Mouse (Mus musculus) layer of hippocampus, adult 9-11 months (tissue): ENCODE results near the gene Fam69b.

Source experiments
- DNase-seq: peaks from one replicate; pipeline ENCODE4 v3.0.0; 2022

Fam69b gene

GRCm38 (mm10) chr2:26627921-26628739 lies at the start of gene Fam69b:
Gene Fam69b (plus strand): TSS chr2:26628457.
- DNase-seq, result peak; percentile 90

- no peak for DNase-seq
Observed at GRCm38 (mm10) chr2:26579714-26580113, 48.5 kb upstream of the Fam69b start, which contains the start of gene Egfl7. Gene Egfl7 (plus strand): TSS chr2:26580014.

GRCm38 (mm10) chr2:26580751-26581150 lies 47.5 kb upstream of the Fam69b start:
- no peak for DNase-seq

GRCm38 (mm10) chr2:26582203-26582602 lies 46.1 kb upstream of the Fam69b start:
- DNase-seq, result no peak

- no peak for DNase-seq
Observed at GRCm38 (mm10) chr2:26582741-26583140, 45.5 kb upstream of the Fam69b start.

GRCm38 (mm10) chr2:26583640-26584039 lies 44.6 kb upstream of the Fam69b start:
- no peak for DNase-seq

- DNase-seq, result no peak
Observed at GRCm38 (mm10) chr2:26585713-26586112, 42.5 kb upstream of the Fam69b start.

GRCm38 (mm10) chr2:26586294-26587043 lies 41.8 kb upstream of the Fam69b start, which contains the start of gene Gm20532:
Gene Gm20532 (plus strand): TSS chr2:26586639.
- peak; percentile 38 for DNase-seq

GRCm38 (mm10) chr2:26587044-26587405 lies 41.2 kb upstream of the Fam69b start:
- DNase-seq, result no peak

GRCm38 (mm10) chr2:26588573-26588972 lies 39.7 kb upstream of the Fam69b start:
- no peak for DNase-seq

- DNase-seq, result no peak
Observed at GRCm38 (mm10) chr2:26589284-26589683, 39.0 kb upstream of the Fam69b start.

GRCm38 (mm10) chr2:26590282-26590681 lies 38.0 kb upstream of the Fam69b start:
- no peak for DNase-seq

- DNase-seq, result no peak
Observed at GRCm38 (mm10) chr2:26590962-26591361, 37.3 kb upstream of the Fam69b start.

- no peak for DNase-seq
Observed at GRCm38 (mm10) chr2:26591416-26591815, 36.8 kb upstream of the Fam69b start.

- DNase-seq, result no peak
Observed at GRCm38 (mm10) chr2:26593211-26594021, 34.8 kb upstream of the Fam69b start.

- DNase-seq, result peak; percentile 34
Observed at GRCm38 (mm10) chr2:26594022-26594346, 34.3 kb upstream of the Fam69b start.

GRCm38 (mm10) chr2:26594461-26594933 lies 33.8 kb upstream of the Fam69b start:
- no peak for DNase-seq

GRCm38 (mm10) chr2:26594934-26595724 lies 33.1 kb upstream of the Fam69b start:
- DNase-seq, result no peak

- no peak for DNase-seq
Observed at GRCm38 (mm10) chr2:26595725-26596435, 32.4 kb upstream of the Fam69b start.

GRCm38 (mm10) chr2:26596898-26597297 lies 31.4 kb upstream of the Fam69b start:
- no peak for DNase-seq

GRCm38 (mm10) chr2:26597810-26598209 lies 30.4 kb upstream of the Fam69b start:
- DNase-seq, result no peak

GRCm38 (mm10) chr2:26598462-26598861 lies 29.8 kb upstream of the Fam69b start:
- no peak for DNase-seq
